Mouse (Mus musculus) heart, postnatal 25 days (tissue): ENCODE measurements at regions not wholly inside any gene's neighbourhood (a gene's known extent, or its start where the extent isn't known, plus 50 kb on each side); places are given as distances from the start of the nearest gene placed in this dataset.

ENCODE experiments used
- DNase-seq: peaks from one replicate; pipeline ENCODE4 v3.0.0; 2022; ENCODE audit warnings: low spot score
- intact Hi-C: fragments of 180-260 bp; cut with DNase I; formaldehyde crosslinking; loops from one replicate; pipeline ENCODE4 v1.15.1; 2025

DNA sequence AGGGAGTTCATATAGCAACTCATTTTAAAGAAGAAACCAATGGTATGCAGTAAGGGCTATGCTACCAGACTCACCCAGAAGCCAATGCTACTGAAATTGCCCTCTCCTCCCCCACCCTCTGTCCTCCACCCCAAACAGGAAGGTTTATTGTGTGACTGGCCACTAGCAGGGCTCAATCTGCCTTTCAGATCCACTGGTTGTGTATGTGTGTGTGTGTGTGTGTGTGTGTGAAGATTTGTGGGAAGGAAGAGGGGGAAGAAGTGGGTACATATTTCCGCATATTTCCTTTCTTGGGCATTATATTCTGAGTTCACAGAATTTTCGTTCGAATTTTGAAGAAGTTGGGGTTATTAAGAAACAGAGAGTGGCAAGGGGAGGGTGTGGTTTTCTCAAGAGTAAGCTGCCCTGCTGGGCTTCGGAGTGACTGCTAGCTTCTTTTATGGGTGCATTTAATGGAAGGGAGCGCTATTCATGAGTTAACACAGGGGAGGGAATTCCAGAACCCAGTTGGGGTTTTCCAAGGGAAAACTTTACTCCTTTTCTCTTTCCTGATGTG, 61.5 kb upstream of the Tmpo start:
- intact Hi-C loops, result loop anchor here (10.0 kb wide), 1 partner anchor 158 kb away; the partner anchor contains the start of genes Apaf1 and Ikbip
- DNase-seq, result no peak

DNA sequence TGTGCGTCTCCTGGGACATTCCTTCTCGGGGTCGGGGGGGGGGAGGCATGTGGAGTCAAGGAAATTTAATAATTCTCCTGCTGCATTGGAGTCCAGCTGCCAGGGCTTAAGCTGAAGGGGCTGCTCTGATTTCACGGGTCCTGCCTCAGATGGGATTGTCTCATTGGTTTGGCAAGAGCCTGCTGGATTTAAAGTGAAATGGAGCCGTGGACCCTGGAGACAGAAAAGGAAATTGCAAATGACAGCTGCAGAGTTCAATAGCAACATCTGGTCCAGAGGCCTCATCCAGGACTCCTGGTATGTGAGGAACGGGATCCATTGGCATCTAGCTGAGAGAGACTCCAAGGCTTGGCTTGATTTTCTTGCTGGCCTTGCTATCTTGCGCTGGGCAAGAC, 60.5 kb upstream of the Tmpo start:
- peak; percentile 26 for DNase-seq
- intact Hi-C loops, result loop anchor here (10.0 kb wide), 1 partner anchor 157 kb away; the partner anchor contains the start of genes Apaf1 and Ikbip

GRCm38 (mm10) chr10:91240856-91241610, 59.9 kb upstream of the Tmpo start:
- peak; percentile 77 for DNase-seq
- intact Hi-C loops, result loop anchor here (10.0 kb wide), 1 partner anchor 156 kb away; the partner anchor contains the start of genes Apaf1 and Ikbip

GRCm38 (mm10) chr10:91240320-91240719, 59.2 kb upstream of the Tmpo start:
- intact Hi-C loops, result loop anchor here (10.0 kb wide), 1 partner anchor 156 kb away; the partner anchor contains the start of genes Apaf1 and Ikbip
- no peak for DNase-seq

DNA sequence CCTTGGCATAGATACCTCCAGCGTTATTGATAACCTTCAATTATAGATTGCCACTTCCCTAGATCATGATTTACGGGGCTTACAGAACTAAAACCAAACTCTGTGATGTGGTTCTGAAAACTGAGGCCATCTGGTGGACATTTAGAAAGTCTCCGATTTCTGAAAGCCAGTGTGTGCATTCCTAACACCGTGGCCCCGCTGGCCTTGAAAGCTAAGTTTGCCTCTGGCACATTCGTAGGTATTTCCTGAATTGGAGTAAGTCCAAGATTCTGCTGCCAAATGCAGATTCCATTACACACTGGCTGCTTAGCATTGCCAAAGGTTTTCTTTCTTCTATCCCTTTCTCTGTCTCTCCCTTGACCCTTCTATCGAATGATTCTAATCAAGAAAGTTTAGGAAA, 55.7 kb upstream of the Tmpo start:
- DNase-seq, result peak; percentile 56
- intact Hi-C loops, result loop anchor here (2.0 to 5.0 kb wide), 2 partner anchors 50 to 66 kb away; no protein-coding TSS in a partner anchor

- intact Hi-C loops, result loop anchor here (5.0 kb wide), 1 partner anchor 47 kb away; no protein-coding TSS in a partner anchor
- DNase-seq, result no peak
These were observed 53.6 kb upstream of the Tmpo start for GRCm38 (mm10) chr10:91234709-91235108.
